In the genomic region with DNA sequence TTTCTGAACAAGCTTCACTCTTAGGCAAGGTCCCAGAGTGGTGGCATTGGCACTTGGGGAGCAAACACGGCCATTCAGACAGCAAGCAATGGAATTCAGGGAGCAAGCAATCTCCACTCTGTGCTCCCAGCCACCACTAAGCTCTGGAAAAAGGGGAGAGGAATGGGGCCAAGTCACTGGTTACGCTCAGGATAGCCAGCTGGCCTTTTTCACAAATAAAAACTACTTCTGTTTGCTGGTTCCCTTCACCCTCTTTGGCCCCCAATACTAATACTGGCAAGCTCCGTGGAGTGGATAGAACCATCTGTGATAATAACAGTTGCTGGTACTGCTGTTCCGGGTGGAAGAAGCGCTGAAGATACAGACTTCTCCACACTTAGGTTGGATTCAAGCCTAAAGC, we compare ENCODE assay signal across 12 mouse cellular contexts. TPM values are rescaled to one million over a fixed set of nuclear protein-coding genes. Genes with fewer than 3 reads are reported as not detected.
DNase-seq lines count a peak whose midpoint lies in the region; ATAC-seq and TF ChIP-seq lines count a peak whose summit lies in the region.
"Had no signal": no experiment of that assay in that cellular context is flagged by ENCODE, and none has a peak within 500 bp of the region (broad histone marks: within the 10 kb centered on the region; RNA-seq: fewer than 3 reads in every experiment).

No protein-coding gene starts in this region.

- H3K4me3 ChIP-seq in forebrain, embryonic 15.5 days, result no peak overlapping the region
- no peak overlapping the region for H3K4me3 ChIP-seq in forebrain, embryonic 14.5 days (ENCODE audit: low read depth, low read length)
- H3K4me3 ChIP-seq in layer of hippocampus, adult 2 months, result no peak overlapping the region
- no peak overlapping the region for H3K4me3 ChIP-seq in lung, embryonic 15.5 days
- no peak overlapping the region for H3K4me3 ChIP-seq in neural tube, embryonic 15.5 days (replicated peaks)

- H3K4me1 ChIP-seq in forebrain, embryonic 15.5 days, result no peaks in the 10 kb centered on the region
- no peaks in the 10 kb centered on the region for H3K4me1 ChIP-seq in forebrain, embryonic 14.5 days (ENCODE audit: control insufficient read depth, insufficient read depth, low read length)
- H3K4me1 ChIP-seq in lung, embryonic 15.5 days, result peaks cover 8% of the 10 kb centered on the region; the same call in 1 of the 2 replicates
- no peaks in the 10 kb centered on the region for H3K4me1 ChIP-seq in neural tube, embryonic 15.5 days

- no peaks in the 10 kb centered on the region for H3K9me3 ChIP-seq in forebrain, embryonic 15.5 days
- no peaks in the 10 kb centered on the region for H3K9me3 ChIP-seq in forebrain, embryonic 14.5 days (replicated peaks; ENCODE audit: control insufficient read depth, low read length)
- H3K9me3 ChIP-seq in lung, embryonic 15.5 days, result no peaks in the 10 kb centered on the region
- H3K9me3 ChIP-seq in neural tube, embryonic 15.5 days (replicated peaks), result no peaks in the 10 kb centered on the region

- ATAC-seq in forebrain, embryonic 15.5 days (replicated peaks), result 0 out of 2 replicates have a peak, but pooled peaks have one; percentile 23
- no peak for ATAC-seq in forebrain, embryonic 14.5 days
- peak; percentile 72; the same call in 1 of the 2 replicates for ATAC-seq in lung, embryonic 15.5 days (ENCODE audit: borderline replicate concordance, extremely low read depth, low FRiP score, low TSS enrichment)
- no peak for ATAC-seq in megakaryocyte, adult 5-6 weeks (ENCODE audit: poor library complexity, severe bottlenecking)
- no peak for ATAC-seq in neural tube, embryonic 15.5 days (ENCODE audit: low FRiP score)

- no peak overlapping the region for H3K9ac ChIP-seq in forebrain, embryonic 15.5 days (replicated peaks)
- no peak overlapping the region for H3K9ac ChIP-seq in forebrain, embryonic 14.5 days (ENCODE audit: low read length)
- H3K9ac ChIP-seq in lung, embryonic 15.5 days, result no peak overlapping the region
- H3K9ac ChIP-seq in neural tube, embryonic 15.5 days (replicated peaks), result no peak overlapping the region

- no peaks in the 10 kb centered on the region for H3K36me3 ChIP-seq in forebrain, embryonic 15.5 days
- no peaks in the 10 kb centered on the region for H3K36me3 ChIP-seq in forebrain, embryonic 14.5 days (ENCODE audit: control insufficient read depth, insufficient read depth, low read length)
- H3K36me3 ChIP-seq in lung, embryonic 15.5 days, result no peaks in the 10 kb centered on the region
- H3K36me3 ChIP-seq in neural tube, embryonic 15.5 days, result no peaks in the 10 kb centered on the region

- no peak overlapping the region for H3K27ac ChIP-seq in forebrain, embryonic 15.5 days (replicated peaks)
- no peak overlapping the region for H3K27ac ChIP-seq in forebrain, embryonic 14.5 days (ENCODE audit: low read depth, low read length)
- H3K27ac ChIP-seq in layer of hippocampus, adult 2 months, result no peak overlapping the region; the same call in 1 of the 2 replicates
- peak overlapping the region; percentile 16; the same call in 1 of the 2 replicates for H3K27ac ChIP-seq in lung, embryonic 15.5 days
- H3K27ac ChIP-seq in neural tube, embryonic 15.5 days (replicated peaks), result no peak overlapping the region

- WGBS in forebrain, embryonic 15.5 days, result 61% methylated on average over 5 of the region's 5 CpGs
- WGBS in forebrain, embryonic 14.5 days, result 67% methylated on average over 5 of the region's 5 CpGs
- WGBS in lung, embryonic 15.5 days, result 46% methylated on average over 5 of the region's 5 CpGs
- 81% methylated on average over 5 of the region's 5 CpGs for WGBS in neural tube, embryonic 15.5 days

- TF ChIP-seq CTCF in layer of hippocampus, adult 2 months (conservative IDR thresholded peaks at IDR 0.05), result no peak

- no peaks in the 10 kb centered on the region for H3K27me3 ChIP-seq in forebrain, embryonic 15.5 days
- H3K27me3 ChIP-seq in forebrain, embryonic 14.5 days (replicated peaks; ENCODE audit: control insufficient read depth, insufficient read depth, low read length), result no peaks in the 10 kb centered on the region
- no peaks in the 10 kb centered on the region for H3K27me3 ChIP-seq in lung, embryonic 15.5 days
- H3K27me3 ChIP-seq in neural tube, embryonic 15.5 days (replicated peaks), result no peaks in the 10 kb centered on the region

- no peak for DNase-seq in forebrain, embryonic 14.5 days (ENCODE audit: low spot score)
- DNase-seq in layer of hippocampus, adult 2 months (ENCODE audit: low spot score in 2 of 2), result peak; percentile 10 to 60
- no peak for DNase-seq in layer of hippocampus, adult 9-10 months (ENCODE audit: low spot score)
- DNase-seq in gastrocnemius, postnatal 25 days, result peak; percentile 31
- DNase-seq: thymus, postnatal 36 days had no signal

- H3K4me2 ChIP-seq in forebrain, embryonic 15.5 days (replicated peaks), result no peak overlapping the region
- no peak overlapping the region for H3K4me2 ChIP-seq in forebrain, embryonic 14.5 days (ENCODE audit: low read length)
- H3K4me2 ChIP-seq in lung, embryonic 15.5 days, result no peak overlapping the region
- H3K4me2 ChIP-seq in neural tube, embryonic 15.5 days, result no peak overlapping the region

RNA-seq across cellular contexts. Expression of gene Zc2hc1b, which starts 26.5 kb away (rescaled TPM):
- not detected in 2 replicates for polyA plus RNA-seq in forebrain, embryonic 15.5 days (2015; fragmentation: Nextera tagmentation; extraction: Ambion mirVana)
- polyA plus RNA-seq in forebrain, embryonic 14.5 days (2014; fragmentation: Nextera tagmentation; extraction: Ambion mirVana), result not detected in 2 replicates
- not detected for total RNA-seq in layer of hippocampus, adult 2 months (2021)
- total RNA-seq in gastrocnemius, postnatal 25 days (2021), result not detected
- not detected in 2 replicates for polyA plus RNA-seq in lung, embryonic 15.5 days (2015; fragmentation: Nextera tagmentation; extraction: Ambion mirVana)
- not detected in 2 replicates for total RNA-seq in megakaryocyte, adult 5-6 weeks (2015)
- not detected in 2 replicates for total RNA-seq in megakaryocyte, adult 5-6 weeks (2017)
- polyA plus RNA-seq in neural tube, embryonic 15.5 days (2015; fragmentation: Nextera tagmentation; extraction: Ambion mirVana), result not detected in 2 replicates
- polyA plus RNA-seq: cortical plate, adult 2 months; gonadal fat pad, adult 2 months; large intestine, adult 2 months had no signal

RNA-seq across cellular contexts. Expression of gene Ltv1, which starts 41.6 kb away (rescaled TPM):
- polyA plus RNA-seq in forebrain, embryonic 15.5 days (2015; fragmentation: Nextera tagmentation; extraction: Ambion mirVana), result 32.6 and 37.8 TPM in 2 replicates
- 37.3 and 38.8 TPM in 2 replicates for polyA plus RNA-seq in forebrain, embryonic 14.5 days (2014; fragmentation: Nextera tagmentation; extraction: Ambion mirVana)
- total RNA-seq in layer of hippocampus, adult 2 months (2021), result 10 to 100 TPM; 19.6 to 24.5 TPM
- 10 to 100 TPM; 25.1 to 26.9 TPM for total RNA-seq in gastrocnemius, postnatal 25 days (2021)
- polyA plus RNA-seq in lung, embryonic 15.5 days (2015; fragmentation: Nextera tagmentation; extraction: Ambion mirVana), result 70.5 and 71.3 TPM in 2 replicates
- 39.0 and 45.8 TPM in 2 replicates for total RNA-seq in megakaryocyte, adult 5-6 weeks (2015)
- 34.6 and 42.4 TPM in 2 replicates for total RNA-seq in megakaryocyte, adult 5-6 weeks (2017)
- polyA plus RNA-seq in neural tube, embryonic 15.5 days (2015; fragmentation: Nextera tagmentation; extraction: Ambion mirVana), result 32.5 and 42.3 TPM in 2 replicates

Comparison
In these comparisons a context has a peak if more than half of its experiments do, and no peak if none do; other contexts are left out.
1. ATAC-seq: peak in forebrain, embryonic 15.5 days (single experiment) and lung, embryonic 15.5 days (single experiment); none in forebrain, embryonic 14.5 days (single experiment), megakaryocyte, adult 5-6 weeks (single experiment) and neural tube, embryonic 15.5 days (single experiment).
2. DNase-seq: peak in layer of hippocampus, adult 2 months (2 of 2) and gastrocnemius, postnatal 25 days (single experiment); none in forebrain, embryonic 14.5 days (single experiment) and layer of hippocampus, adult 9-10 months (single experiment).